Mouse (Mus musculus) bone marrow macrophage, adult 2 months (primary cell): Measurements from ENCODE around the gene Igf1r. TPM values are rescaled to one million over a fixed set of nuclear protein-coding genes. Genes with fewer than 3 reads are reported as not detected.

ENCODE experiments used
- H3K27ac ChIP-seq: 2 replicates; pipeline ENCODE4 v1.5.1; 2012; ENCODE audit warnings: low read depth, low read length; ENCODE audit not compliant: insufficient read depth
- H3K4me1 ChIP-seq: 2 replicates; pipeline ENCODE4 v1.6.1; 2012; ENCODE audit warnings: low read length; ENCODE audit not compliant: control insufficient read depth, insufficient read depth
- H3K4me3 ChIP-seq: 2 replicates; pipeline ENCODE4 v1.5.1; 2012; ENCODE audit warnings: mild to moderate bottlenecking, low read length, moderate library complexity; ENCODE audit not compliant: insufficient read depth
- CTCF ChIP-seq: IDR thresholded peaks from 2 replicates; pipeline ENCODE4 v1.5.1; 2012; ENCODE audit warnings: low read depth, mild to moderate bottlenecking, low read length, moderate library complexity
- POLR2A ChIP-seq: IDR thresholded peaks from 2 replicates; pipeline ENCODE4 v1.6.1; 2012; ENCODE audit warnings: mild to moderate bottlenecking, low read depth, low read length, borderline replicate concordance
- polyA plus RNA-seq: library from polyadenylated mRNA; stranded (reverse); fragments of >200 nt; gene quantifications from 2 replicates; pipeline ENCODE4 v1.2.4, GENCODE M21; 2012; ENCODE audit not compliant: missing spikeins, insufficient read depth, insufficient read length

Gene Igf1r
- polyA plus RNA-seq, 1 experiment = 6.0 TPM

DNA sequence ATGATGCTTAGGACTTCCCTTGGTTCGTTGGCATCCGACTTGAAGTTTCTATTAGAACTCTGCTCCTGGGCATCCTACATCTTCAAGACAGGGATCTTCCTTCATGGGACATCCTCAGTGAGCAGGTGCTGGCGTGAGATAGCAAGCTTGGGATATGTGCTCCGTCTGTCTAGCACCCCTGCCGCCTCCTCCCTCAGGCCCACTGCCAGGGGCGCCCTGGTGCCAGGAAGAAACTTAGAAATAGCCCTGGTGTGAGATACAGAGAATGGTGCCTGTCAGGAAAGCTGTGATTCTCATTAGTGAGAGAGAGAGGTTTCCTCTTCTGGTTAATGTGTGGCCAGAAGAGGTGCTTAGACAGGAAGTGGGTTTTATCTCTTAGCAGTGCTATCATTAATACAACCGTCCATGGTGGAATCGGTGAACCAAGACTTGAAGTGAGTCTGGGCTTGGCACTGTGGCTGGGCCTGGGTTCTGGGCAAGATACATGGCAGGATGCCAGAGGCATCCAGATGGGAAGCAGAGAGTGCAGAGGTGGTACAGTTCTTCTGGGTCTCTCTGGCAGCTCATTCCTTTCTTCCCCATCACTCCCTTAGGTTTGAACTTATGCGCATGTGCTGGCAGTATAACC lies 272.9 kb downstream of the Igf1r start:
- no peak overlapping the region for H3K4me3 ChIP-seq
- TF ChIP-seq POLR2A = no peak
- TF ChIP-seq CTCF = no peak
- H3K27ac ChIP-seq = no peak overlapping the region
- H3K4me1 ChIP-seq = peaks cover 6% of the 10 kb centered on the region

- Histone ChIP-seq H3K4me1 (peaks cover 6% of the 10 kb centered on the region), H3K27ac (no peak overlapping the region)
These were observed 274.4 kb downstream of the Igf1r start for GRCm38 (mm10) chr7:68227021-68227420.

DNA sequence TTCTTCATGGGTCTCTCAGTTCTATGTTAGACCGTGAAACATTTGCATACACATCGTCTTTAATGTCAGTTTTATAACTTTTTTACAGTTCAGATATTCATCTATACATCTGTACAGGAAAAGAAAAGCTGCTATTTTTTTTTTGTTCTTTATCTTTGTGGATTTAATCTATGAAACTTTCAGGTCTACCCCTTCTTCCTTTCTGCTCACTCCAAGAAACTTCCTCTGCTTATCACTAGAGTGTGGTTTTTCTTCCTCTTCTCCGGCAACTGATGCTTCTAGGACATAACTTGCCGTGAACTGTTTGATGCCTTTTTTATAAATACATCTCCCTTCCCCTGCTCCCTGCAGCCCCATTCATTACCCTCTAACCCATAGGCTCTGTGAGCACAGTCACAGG lies 275.0 kb downstream of the Igf1r start:
- Histone ChIP-seq H3K27ac (no peak overlapping the region), H3K4me3 (no peak overlapping the region), H3K4me1 (peaks cover 6% of the 10 kb centered on the region)
- no peak for TF ChIP-seq CTCF
- TF ChIP-seq POLR2A = no peak

More at GRCm38 (mm10) chr7:68227021-68227420, 274.4 kb downstream of the Igf1r start:
- H3K4me3 ChIP-seq = no peak overlapping the region
- TF ChIP-seq POLR2A (no peak), CTCF (no peak)

GRCm38 (mm10) chr7:68228491-68228890 lies 275.9 kb downstream of the Igf1r start:
- Histone ChIP-seq H3K4me3 (no peak overlapping the region), H3K27ac (no peak overlapping the region), H3K4me1 (peaks cover under 1% of the 10 kb centered on the region)
- TF ChIP-seq POLR2A (no peak), CTCF (no peak)

GRCm38 (mm10) chr7:68230831-68231230 lies 278.2 kb downstream of the Igf1r start:
- no peak overlapping the region for H3K27ac ChIP-seq
- no peak overlapping the region for H3K4me3 ChIP-seq
- no peaks in the 10 kb centered on the region; the same call in 1 of the 2 replicates for H3K4me1 ChIP-seq
- TF ChIP-seq POLR2A (no peak), CTCF (no peak)

GRCm38 (mm10) chr7:68232521-68232920 lies 279.9 kb downstream of the Igf1r start:
- Histone ChIP-seq H3K4me3 (no peak overlapping the region), H3K4me1 (no peaks in the 10 kb centered on the region), H3K27ac (no peak overlapping the region)
- no peak for TF ChIP-seq POLR2A

- no peak overlapping the region for H3K27ac ChIP-seq
- H3K4me1 ChIP-seq = no peaks in the 10 kb centered on the region
- TF ChIP-seq CTCF = no peak
- no peak for TF ChIP-seq POLR2A
- H3K4me3 ChIP-seq = no peak overlapping the region
These were observed 281.1 kb downstream of the Igf1r start for GRCm38 (mm10) chr7:68233619-68234223.

GRCm38 (mm10) chr7:68236817-68237216 lies 284.2 kb downstream of the Igf1r start:
- Histone ChIP-seq H3K4me1 (no peaks in the 10 kb centered on the region), H3K4me3 (no peak overlapping the region), H3K27ac (no peak overlapping the region)
- TF ChIP-seq CTCF = no peak
- no peak for TF ChIP-seq POLR2A

DNA sequence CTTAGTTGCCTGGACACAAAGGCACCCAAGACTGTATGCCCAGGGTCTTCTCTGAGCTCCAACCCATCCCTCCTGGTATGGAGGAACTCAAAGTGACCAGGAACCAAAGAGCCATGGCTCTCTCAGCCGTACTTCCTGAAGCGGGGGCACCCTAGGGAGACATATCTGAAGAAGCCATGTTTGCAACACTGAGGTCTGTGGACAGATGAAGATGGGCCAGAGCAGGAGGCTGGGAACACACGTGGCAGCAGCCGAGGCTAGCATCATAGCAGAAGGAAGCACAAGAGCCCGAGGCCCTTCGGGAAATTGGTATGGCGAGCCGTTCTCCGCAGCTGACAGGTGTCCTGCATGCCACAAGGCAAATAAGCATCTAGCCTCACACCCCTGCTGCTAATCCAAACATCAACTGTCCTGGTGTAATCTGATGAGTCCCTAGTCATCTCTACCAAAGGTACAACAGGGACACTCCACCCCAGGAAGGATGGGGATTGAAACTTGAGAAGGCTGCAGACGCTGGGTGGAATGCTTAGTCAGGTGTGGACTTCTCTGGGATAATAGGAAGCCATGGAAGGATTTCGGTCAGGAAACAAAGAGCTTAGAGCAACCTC lies 286.7 kb downstream of the Igf1r start:
- no peak overlapping the region for H3K4me3 ChIP-seq
- no peak overlapping the region for H3K27ac ChIP-seq
- no peak for TF ChIP-seq CTCF
- TF ChIP-seq POLR2A = no peak

DNA sequence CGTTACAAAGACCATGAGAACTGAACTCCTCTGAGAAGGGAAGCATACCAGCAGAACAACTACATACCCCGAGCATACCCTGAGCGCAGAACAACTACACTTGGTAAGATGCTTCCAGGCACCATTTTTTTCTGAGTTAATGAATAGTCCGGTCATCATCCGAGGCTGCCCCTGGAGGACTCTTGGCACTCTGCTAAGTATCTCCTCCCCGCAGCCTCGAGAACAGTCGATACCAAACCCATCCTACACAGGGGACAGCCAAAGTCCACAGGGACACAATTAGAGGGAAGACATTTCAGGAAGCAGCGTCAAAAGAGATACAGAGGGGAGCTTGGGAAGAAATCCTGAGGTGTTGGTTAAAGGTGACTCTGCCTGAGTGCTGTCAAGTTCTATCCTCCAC lies 288.6 kb downstream of the Igf1r start:
- no peak overlapping the region for H3K4me3 ChIP-seq
- no peak for TF ChIP-seq CTCF
- no peak for TF ChIP-seq POLR2A
- H3K27ac ChIP-seq = no peak overlapping the region
- no peaks in the 10 kb centered on the region for H3K4me1 ChIP-seq

More for the DNA sequence above, 286.7 kb downstream of the Igf1r start:
- no peaks in the 10 kb centered on the region for H3K4me1 ChIP-seq
